Mouse (Mus musculus) testis, postnatal 14 days (tissue): ENCODE data around the gene Ctf2.
"Not testable (repeated sequence)": the region's sequence is repeated elsewhere in the genome, so short reads cannot be mapped to it uniquely, and the experiment has no call there.

Experiments
- DNase-seq: peaks from one replicate; pipeline ENCODE4 v3.0.0; 2021; ENCODE audit warnings: low spot score

Gene Ctf2

GRCm38 (mm10) chr7:127732066-127732465, at the start of gene Ctf2:
Gene Ctf2 (minus strand): TSS chr7:127732166.
- DNase-seq = not testable (repeated sequence)

- DNase-seq = no peak
Observed at GRCm38 (mm10) chr7:127778350-127778749, 46.4 kb upstream of the Ctf2 start.

GRCm38 (mm10) chr7:127777474-127778266, 45.7 kb upstream of the Ctf2 start:
- DNase-seq = peak; percentile 84

GRCm38 (mm10) chr7:127776878-127777473, 45.0 kb upstream of the Ctf2 start:
- peak; percentile 96 for DNase-seq

- peak; percentile 89 for DNase-seq
Observed at GRCm38 (mm10) chr7:127776426-127776825, 44.5 kb upstream of the Ctf2 start, which contains the start of gene Setd1a. Gene Setd1a (plus strand): TSS chr7:127776670.

GRCm38 (mm10) chr7:127775837-127776236, 43.9 kb upstream of the Ctf2 start:
- DNase-seq = not testable (repeated sequence)

GRCm38 (mm10) chr7:127773664-127774384, 41.9 kb upstream of the Ctf2 start:
- no peak for DNase-seq

GRCm38 (mm10) chr7:127772557-127772956, 40.6 kb upstream of the Ctf2 start:
- no peak for DNase-seq

GRCm38 (mm10) chr7:127772080-127772479, 40.1 kb upstream of the Ctf2 start:
- DNase-seq = no peak

- no peak for DNase-seq
Observed at GRCm38 (mm10) chr7:127771262-127771661, 39.3 kb upstream of the Ctf2 start.

- no peak for DNase-seq
Observed at GRCm38 (mm10) chr7:127770039-127770905, 38.3 kb upstream of the Ctf2 start.

- DNase-seq = peak; percentile 87
Observed at GRCm38 (mm10) chr7:127769651-127770038, 37.7 kb upstream of the Ctf2 start, which contains the start of gene Orai3. Gene Orai3 (plus strand): TSS chr7:127769815.

GRCm38 (mm10) chr7:127768997-127769593, 37.1 kb upstream of the Ctf2 start:
- DNase-seq = peak; percentile 94

GRCm38 (mm10) chr7:127768346-127768996, 36.5 kb upstream of the Ctf2 start:
- no peak for DNase-seq

- no peak for DNase-seq
Observed at GRCm38 (mm10) chr7:127767671-127768345, 35.8 kb upstream of the Ctf2 start.

- DNase-seq = peak; percentile 86
Observed at GRCm38 (mm10) chr7:127766851-127767609, 35.1 kb upstream of the Ctf2 start.

- DNase-seq = no peak
Observed at GRCm38 (mm10) chr7:127765756-127766155, 33.8 kb upstream of the Ctf2 start.

GRCm38 (mm10) chr7:127763642-127764041, 31.7 kb upstream of the Ctf2 start:
- DNase-seq = no peak

GRCm38 (mm10) chr7:127761026-127761425, 29.1 kb upstream of the Ctf2 start:
- no peak for DNase-seq
